Mouse (Mus musculus): ENCODE results near the gene Sae1.
"Not testable (repeated sequence)": the region's sequence is repeated elsewhere in the genome, so short reads cannot be mapped to it uniquely, and the experiment has no call there.

Sae1 gene

DNA sequence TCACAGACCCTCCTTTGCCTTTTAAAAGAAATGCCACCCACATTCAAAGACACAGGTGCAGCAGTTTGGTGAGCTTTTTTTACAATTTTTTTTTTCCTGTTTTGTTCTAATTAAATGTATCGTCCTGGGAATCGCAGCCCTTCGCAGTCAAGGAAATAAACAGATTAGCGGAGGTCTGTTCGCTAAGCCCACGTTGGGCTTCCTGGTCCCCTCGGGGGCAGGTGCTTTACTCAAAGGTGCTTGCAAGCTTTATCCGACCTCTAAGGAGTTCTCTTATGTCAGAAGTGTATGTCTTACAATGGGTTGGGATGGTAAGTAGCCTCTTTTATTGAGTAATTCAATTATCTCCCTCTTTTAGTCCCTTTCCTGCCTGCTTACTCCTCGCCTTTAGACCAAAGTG lies 14.8 kb upstream of the Sae1 start:
- DNase-seq, result no peak

DNA sequence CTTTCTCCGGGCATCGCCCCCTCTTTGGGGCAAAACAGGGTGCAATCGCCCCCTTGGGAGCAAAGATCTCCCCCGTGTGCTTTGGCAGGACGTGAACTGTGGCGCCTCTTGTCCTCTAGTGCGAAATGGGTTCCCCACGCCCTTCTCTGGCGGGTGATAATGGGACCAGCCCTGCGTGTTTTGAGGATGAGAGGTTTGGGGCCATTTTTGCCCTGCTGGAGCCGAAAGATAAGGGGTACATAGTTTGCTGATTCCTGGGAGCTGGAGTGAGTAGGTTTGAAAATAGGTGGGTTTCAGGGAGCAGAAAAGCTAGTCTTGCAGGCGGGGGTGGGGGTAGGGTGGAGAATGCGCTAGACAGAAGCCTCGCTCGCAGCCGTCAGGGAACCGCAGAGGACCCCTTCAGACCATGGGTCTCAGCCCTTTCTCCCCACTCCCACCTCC lies 14.4 kb upstream of the Sae1 start:
- DNase-seq, result peak; percentile 70

DNA sequence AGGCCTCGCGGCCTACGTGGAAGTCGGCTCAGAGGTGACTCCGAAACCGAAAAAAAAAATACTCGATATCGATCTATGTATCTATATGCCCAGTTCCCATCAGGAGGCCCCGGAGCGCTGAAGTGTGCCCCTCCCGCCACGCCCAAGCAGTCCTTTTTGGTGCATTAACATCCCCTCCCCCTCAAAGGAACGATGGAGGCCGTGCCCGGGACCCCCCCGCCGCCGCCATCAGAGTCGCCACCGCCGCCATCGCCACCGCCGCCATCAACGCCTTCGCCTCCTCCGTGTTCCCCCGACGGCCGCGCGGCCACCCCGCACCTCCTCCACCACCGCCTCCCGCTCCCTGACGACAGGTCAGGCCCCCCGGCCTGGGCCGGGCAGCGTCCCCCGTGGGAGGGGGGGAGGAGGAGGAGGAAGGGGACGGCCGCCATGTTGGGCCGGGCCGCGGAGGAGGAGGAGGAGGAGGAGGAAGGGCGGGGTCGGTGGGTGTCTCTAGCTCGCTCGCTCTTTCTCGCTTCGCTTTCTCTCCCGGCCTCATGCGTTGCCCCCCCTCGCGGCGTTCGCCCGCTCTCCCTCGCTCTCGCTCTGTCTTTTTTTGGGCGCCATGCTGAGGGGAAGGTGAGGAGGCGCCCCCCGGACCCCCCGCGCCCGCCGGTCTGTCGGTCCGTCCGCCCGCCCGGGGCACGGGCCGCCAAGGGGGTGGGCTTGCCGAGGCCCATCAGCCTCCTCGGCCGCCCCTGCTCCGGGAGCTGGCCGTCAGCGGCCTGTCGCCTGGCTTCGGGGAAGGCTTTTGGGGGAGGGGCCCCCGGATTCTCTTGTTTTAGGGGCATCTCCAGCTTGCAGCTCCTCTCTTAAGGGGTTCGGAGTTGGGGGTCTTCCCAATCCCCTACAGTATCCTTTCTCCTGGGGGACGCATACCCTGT lies 13.3 kb upstream of the Sae1 start, which contains the start of gene Zc3h4:
Gene Zc3h4 (plus strand): TSS at position 222 of the 923 bp plus-strand sequence.
- peak; percentile 94 for DNase-seq

DNA sequence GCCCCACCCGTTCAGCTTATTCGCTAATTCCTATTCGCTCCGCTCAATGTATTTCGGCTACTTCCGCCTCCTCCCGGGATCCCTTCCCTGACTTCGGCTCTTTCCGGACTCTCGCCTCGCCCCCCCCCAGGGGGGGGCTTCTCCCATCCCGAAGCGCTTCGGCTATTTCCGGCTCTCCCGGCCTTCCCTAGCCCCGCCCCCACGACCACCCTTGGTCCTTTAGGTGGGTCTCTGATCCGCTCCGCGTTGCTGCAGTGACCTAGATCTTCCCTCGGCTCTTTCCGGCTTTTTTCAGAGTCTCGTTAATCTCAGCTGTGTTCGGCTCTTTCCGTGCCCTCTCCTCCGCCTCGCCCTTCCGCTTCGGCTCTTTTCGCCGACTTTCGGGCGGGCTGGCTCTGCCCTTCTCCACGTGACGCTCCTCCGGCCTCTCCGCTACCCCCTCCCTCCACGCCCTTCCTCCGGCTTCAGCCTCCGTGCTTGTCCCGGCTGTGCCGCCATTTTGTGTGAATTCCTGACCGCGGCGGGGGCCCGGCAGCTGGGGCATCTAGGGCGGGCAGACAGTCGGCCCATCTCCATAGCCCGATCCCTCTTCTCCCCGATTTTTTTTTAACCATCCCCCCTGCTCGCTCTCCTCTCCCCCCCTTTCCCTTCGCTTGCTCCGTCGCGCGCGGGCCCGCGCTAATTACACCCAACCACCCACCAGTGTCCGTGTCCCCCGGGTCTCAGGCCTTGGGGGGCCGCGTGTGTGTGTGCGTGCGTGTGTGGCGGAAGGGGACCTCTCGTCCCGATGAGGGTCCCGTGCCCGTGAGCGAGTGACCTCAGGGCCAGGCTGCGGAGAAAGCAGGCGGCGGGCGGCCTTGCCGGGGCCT lies 12.4 kb upstream of the Sae1 start:
- DNase-seq, result peak; percentile 99

DNA sequence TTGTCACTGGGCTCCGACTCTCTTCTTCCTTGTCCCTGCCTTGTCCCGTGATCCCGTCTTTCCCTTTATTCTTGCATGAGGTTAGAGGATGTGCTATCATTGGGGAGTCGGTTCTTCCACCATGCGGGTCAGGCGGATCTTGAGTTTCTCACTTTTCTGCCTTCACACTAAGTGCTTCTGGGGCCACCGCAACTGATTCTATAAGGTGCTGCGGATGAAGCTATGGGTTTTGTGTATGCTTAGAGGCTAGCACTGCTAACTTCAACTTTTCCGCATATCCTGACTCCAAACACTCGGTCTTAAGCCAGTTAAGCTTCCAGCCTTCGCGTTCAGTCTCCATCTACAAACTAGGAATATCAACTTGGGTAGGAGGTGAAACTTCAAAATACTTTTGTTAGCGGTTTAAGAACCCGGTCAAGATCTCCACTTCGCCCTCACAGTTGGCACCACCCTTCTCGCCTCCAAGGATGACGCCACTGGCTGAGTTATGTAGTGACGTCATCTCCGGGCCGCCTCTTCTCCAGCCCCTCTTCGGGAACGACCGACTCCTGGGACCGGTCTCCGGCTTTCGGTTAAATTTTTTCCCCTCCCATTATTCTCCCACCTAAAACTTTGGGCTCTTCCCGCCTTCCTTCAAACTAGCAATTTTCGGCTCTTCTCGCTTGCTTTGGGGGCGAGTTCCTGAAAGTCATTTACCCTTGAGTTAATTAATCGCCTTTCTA lies 11.7 kb upstream of the Sae1 start:
- DNase-seq, result peak; percentile 95

DNA sequence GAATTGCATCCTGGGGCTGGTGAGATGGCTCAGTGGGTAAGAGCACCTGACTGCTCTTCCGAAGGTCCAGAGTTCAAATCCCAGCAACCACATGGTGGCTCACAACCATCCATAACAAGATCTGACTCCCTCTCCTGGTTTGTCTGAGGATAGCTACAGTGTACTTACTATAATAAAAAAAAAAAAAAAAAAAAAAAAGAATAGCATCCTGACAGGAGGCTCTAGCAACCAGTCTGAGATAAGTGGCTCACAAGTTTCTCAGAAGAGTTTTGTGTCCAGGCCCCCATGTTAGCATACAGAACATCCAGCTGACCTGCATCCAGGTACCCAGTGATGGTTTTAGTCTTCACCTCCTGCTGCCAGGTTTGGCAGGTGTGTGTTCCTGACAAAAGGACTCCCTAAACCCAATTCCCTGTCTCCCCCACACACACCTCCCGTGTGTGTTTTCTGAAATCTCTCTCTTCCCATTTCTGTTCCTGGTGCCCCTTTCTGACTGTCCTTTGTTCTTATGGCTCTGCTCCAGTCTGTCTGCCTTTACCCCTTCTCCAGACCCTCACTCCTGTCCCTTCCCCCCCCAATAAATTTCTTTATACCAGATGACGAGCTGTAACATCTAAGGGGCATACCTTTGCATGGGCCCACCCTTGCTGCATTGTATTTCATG lies 10.9 kb upstream of the Sae1 start:
- peak; percentile 10 for DNase-seq

DNA sequence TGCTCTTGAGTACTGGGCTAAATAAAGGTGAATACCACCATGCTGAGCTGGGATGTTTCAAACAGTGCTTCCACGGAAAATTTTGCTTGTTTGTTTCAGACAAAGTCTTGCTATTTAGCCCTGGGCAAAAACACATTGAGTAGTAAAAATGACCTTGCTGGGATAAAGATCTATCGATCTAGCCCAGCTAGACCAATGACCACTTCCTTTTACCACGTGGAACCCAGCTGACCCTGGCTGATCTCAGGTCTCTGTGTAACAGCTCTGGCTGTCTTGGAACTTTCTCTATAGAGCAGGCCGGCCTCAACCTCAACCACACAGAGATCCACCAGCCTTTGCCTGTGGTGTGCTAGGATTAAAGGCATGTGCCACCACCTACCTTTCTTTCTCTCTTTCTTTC lies 9.9 kb upstream of the Sae1 start:
- no peak for DNase-seq

DNA sequence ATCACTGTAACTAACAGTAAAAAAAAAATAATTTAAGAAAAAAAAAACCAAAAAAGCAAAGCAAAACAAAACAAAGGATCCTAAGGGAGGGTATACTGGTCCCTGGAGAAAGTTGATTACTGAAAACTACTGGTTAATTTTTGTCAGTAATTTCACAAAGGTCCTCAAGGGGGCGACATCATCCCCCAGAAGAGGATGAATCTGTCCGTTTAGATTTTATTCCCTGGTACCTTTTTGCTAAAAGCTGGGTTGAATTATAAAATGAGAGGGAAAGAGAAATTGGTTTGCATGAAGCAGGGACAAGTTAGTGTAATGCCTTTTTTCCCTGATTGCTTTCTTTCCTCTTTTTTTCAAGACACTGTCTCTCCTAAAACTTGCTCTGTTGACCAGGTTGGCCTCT lies 8.3 kb upstream of the Sae1 start:
- DNase-seq, result peak; percentile 76

DNA sequence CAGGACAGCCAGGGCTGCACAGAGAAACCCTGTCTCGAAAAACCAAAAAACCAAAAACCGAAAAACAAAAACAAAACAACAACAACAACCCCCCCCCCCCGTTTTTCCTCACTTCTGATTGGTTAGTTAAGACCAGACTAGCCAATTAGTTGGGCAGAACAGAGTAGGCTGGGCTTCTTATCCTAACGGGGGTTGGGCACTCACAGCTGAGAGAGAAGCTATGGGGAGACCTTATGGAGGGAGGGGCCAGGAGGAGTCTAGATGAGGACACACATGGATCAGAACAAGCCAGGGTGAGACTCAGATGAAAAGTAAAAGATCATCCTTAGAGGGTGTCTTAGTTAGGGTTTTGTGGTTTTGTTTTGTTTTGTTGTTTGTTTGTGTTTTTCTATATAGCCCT lies 5.3 kb upstream of the Sae1 start:
- DNase-seq, result no peak

DNA sequence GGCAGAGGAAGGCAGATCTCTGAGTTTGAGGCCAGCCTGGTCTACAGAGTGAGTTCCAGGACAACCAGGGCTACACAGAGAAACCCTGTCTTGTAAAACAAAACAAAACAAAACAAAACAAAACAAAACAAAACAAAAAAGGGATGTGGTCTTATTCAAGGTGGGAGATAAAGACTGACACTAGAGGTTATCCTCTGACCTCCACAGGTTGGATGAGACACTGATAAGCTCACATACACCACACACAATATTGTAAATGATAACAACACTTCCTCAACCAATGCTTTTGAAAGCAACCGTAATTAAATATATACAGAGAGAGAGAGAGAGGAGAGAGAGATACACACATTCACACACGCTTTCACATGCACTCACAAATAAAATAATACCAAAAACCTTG lies 2.3 kb upstream of the Sae1 start:
- not testable (repeated sequence) for DNase-seq

DNA sequence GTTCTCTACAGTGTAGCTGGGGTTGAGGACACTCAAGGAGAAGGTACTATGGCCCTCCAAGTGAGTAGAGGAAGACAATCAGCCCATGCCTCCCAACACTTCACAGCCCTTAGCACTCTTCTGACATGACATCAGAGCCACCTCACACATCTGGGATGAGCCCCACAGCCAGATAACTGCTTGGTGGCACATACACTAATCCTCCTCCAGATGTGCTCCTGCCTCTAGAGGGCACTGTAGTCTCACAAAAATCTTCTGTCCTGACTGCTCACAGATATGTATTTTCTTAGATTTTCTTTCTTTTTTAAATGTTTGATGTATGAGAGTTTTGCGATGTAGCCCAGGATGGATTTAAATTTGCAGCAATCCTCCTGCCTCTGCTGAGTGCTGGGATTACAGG lies 11.1 kb downstream of the Sae1 start:
- DNase-seq, result peak; percentile 79

DNA sequence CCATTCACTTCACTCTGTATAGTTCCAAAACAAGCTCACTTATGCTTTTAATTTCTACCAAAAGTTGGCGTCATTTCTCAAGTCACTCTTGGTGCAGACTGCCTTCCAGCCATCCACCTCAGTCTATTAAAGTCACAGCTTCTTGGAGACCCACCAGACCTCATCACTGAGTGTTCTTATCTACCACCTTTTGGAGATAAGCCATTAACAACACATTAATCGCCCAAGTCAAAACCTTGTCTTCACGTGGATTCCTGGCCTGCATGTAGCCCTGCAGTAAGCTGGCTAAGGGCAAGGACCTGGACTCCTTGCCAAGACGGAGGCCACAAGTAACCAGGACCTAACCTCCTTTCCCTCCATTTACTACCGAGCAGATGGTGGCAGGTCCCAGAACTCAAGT lies 12.6 kb downstream of the Sae1 start:
- DNase-seq, result no peak

DNA sequence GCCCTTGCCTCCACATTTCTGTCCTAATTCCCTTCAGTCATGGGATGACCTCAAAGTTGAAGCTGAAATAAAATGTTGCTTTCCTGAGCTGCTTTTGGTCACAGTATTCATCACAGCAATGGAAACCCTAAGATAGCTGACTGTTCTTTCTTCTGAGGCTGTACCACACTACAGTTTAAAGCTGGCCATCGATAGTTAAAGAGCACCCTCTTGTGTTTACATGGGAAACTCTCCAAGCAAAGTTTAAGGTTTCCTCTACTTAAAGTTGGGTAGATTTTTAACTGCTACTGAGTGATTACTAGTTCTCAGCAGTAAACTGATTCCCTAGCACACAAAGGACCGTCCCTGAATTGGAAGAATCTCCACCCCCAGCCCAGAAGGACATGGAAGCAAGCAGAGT lies 13.9 kb downstream of the Sae1 start:
- peak; percentile 30 for DNase-seq

DNA sequence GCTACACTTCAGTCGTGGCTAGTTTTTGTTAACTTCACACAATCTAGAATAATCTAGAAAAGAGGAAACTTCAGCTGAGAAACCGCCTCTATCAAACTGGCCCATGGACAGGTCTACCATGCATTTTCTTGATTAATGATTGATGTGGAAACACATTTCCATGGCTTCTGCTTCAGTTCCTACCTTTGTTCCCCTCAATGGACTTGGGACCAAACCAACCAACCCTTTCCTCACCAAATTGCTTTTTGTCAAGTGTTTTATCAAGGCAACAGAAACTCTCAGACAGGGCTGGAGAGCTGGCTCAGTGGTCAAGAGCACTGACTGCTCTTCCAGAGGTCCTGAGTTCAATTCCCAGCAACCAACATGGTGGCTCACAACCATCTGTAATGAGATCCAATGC lies 17.0 kb downstream of the Sae1 start:
- DNase-seq, result no peak

DNA sequence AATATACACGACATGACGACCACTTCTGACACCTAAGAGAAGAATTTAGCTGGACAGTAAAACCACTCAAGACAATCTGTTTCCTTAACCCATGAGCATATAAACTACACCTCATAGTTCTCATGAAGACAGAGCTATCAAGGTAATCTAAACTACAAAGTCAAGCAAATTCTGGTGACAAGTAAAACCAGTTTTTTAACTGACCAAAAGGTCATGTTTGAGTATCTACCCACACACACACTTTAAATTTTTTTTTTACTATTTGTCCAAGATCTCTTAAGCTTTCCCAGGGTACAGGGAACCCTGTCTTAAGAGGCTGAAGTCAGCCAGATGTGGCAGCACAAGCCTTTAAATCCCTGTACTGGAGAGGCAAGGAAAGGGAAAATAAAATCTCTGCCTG lies 18.8 kb downstream of the Sae1 start:
- DNase-seq, result no peak

DNA sequence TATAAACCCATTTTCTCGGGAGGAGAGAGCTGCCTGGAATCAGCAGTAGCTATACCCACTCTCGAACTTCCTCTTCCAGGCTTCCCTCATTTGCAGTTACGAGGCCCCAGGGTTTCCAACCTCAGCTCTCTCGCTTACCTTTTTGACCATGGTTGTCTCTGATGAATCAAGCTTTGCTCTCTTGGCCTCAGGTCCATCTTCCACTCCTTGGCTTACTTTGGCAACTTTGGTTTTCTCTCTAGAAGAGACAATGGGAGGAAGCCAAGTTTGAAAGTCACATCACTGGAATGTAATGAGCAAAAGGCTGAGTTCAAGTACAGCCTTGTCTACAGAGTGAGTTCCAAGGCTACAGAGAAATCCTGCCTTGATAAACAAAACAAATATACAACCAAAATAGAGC lies 20.9 kb downstream of the Sae1 start:
- DNase-seq, result no peak

DNA sequence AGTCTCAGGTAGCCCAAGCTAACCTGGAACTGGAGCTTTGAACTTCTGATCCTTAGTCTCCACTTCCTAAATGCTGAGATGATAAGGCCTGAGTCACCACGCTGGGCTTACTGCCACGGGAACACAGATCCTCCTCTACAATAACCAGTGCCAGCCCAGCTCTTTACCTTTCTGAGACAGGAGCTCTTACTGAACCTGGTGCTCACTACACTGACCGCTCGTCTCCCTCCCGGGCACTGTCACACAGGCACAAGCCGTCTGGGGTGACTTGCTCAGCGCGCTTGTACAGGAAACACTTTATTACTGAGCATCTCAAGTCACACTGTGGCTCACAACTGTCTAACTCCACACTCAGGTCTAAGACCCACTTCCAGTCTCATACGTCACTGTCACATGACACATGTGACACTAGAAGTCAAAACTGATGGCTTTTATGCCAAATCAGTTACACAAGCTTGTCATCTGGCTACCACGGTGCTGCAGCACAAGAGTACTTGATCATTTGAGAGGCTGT lies 21.4 kb downstream of the Sae1 start:
- peak; percentile 24 for DNase-seq

DNA sequence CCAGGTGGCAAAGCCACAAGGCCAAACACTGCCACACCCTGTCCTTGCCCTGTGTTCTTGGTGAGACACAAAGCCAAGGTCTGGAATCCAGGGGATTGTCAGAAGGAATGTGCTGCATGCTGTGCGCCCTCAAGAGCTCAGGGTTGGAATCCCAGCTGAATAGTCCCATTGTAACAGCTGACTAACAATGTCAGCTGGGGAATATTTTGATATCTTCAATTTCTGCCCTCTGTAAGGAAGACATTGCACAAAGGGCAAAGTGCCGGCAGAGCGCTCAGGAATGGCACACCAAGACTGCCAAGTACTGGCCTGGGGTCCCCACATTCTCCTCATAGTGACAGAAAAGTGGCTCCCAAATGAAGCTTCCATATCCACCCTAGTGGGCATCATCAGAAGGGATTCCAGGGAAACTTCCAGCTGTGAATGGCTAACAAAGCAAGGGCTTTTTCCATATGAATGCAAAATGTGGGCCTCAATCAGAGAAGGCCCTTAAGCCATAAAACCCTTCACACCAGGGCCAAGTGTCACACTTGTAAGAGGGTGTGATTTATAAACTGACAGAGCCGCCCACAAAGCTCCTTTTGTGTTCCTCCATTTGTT lies 22.6 kb downstream of the Sae1 start:
- DNase-seq, result peak; percentile 41

DNA sequence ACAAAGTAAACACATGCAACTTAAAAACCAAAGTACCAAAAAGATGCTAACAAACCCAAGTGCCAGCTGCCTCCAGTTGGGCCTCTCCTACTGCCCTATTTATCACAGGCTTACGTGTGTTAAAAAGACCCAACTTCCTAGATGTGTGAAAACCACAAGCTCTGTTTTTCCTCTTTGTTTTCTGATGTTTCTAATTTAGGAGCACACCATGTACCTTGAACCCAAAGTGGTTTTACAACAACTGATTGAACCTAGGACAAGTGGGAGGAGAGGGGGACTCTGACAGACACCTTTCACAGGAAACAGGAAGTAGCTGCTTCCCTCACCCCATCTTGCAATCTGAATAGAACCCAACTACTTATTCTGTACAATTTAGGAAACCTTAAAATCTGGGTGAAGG lies 23.3 kb downstream of the Sae1 start:
- no peak for DNase-seq

DNA sequence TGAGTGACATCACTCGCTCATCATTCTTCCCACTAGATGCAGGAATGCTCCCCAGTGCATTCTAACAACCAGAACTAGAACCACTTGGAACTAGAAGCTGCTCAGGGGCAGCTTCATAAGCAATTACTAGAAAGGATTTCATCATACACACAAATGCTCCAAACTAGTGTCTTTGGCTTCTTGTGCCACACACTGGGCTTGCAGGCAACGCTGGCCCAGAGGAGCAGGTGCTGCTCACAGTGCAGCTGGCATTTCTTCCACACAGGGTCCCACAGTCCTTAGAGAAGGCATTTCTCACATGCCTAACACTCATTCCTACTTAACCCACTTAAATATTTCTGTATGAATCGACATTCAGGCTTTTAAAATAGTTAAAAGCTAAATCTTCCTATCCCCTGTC lies 30.0 kb downstream of the Sae1 start:
- DNase-seq, result no peak

DNA sequence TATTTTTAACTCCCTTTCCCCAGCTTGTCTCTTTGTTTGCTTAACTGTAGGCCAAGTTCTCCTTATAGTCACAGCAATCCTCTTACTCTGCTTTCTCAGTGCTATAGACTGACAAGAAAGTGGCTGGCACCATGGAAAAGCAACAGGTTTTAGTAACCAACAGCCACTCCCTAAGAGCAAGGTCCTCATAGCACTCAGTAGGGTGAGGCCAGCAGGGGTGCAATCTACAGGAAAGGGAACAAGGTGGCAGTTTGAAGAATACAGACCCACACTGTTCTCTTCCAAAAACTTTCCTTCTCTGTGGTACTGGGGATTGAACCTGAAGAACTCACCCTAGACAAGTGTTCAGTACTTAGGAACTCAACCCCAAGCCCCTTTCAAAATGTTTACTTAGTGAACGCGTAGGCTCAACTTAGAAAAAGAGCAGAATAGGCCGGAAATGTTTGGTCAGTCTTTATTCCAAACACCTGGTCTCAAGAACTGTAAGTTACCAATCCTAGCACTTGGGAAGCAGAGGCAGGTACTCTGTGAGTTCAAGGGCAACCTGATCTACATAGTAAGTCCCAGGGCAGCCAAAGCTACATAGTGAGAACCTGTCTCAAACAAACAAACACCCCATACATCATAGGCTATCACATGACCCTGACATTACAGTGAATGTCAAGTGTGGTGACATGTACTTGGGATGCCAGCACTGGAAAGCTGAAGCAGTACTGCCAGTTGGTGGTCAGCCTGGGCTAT lies 31.6 kb downstream of the Sae1 start:
- DNase-seq, result no peak
